Mouse (Mus musculus): ENCODE results near the gene Ankrd27. TPM values are rescaled to one million over a fixed set of nuclear protein-coding genes. Genes with fewer than 3 reads are reported as not detected.

Gene Ankrd27
- polyA plus RNA-seq, 1 experiment from 2014 or later, result 26.1 TPM

DNA sequence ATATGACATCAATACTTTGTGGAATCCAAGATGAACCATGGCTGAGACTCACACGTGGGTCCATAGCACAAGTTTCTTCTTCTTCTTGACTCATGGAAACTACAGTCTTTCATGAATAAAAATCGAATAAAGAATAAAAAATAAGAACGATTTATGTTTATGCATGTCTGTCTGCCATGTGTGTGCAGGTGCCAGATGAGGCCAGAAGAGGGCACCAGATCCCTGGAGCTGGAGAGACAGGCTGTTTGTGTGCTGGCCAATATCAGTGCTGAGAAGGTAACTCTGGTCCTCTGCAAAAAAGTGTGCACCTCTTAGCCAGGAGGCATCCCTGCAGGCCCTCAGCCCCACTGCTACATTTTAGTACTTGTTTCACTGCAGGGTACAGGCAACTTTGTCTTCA lies 95.5 kb downstream of the Ankrd27 start:
- WGBS (ENCODE audit: insufficient replicate concordance), result 61% methylated on average over 3 of the region's 3 CpGs
- no peak overlapping the region for H3K9ac ChIP-seq
- H3K4me3 ChIP-seq (replicated peaks), result no peak overlapping the region
- no peak for DNase-seq
- H3K4me1 ChIP-seq (replicated peaks), result peaks cover 6% of the 10 kb centered on the region; the same call in 1 of the 2 replicates
- H3K4me2 ChIP-seq, result no peak overlapping the region
- no peak for ATAC-seq (ENCODE audit: low read depth)
- no peaks in the 10 kb centered on the region for H3K27me3 ChIP-seq
- H3K27ac ChIP-seq, result no peak overlapping the region
- no peaks in the 10 kb centered on the region for H3K9me3 ChIP-seq (replicated peaks)
- no peaks in the 10 kb centered on the region for H3K36me3 ChIP-seq

DNA sequence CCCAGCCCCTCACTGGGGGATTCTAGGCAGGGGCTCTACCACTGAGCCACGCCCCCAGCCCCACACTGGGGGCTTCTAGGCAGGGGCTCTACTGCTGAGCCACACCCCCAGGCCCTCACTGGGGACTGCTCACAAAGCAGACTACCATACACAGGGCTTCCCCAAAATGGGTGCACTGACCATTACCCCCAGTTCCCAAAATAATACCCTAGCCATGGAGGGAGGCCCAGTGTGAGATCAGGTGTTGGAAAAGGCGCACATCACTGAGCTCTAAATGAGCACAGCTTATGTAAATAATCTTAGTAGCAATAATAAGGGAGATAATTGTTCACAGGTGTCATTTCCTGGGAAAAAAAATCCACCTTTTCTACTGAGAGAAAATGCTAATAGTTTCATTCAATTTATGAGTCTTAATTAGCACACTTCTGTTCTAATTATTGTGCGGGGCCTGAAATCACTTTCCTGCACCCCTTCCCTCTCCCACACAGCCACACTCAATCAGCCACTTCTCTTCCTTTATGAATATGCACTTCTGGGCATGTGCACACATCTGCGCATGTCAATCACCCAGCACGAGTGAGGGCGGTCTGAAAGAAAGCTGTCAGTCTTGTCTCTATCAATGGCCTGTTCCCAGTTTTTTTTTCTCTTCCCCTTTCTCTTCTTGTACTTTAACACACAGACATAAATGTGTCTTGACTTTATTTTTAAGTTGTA lies 97.5 kb downstream of the Ankrd27 start:
- Histone ChIP-seq H3K4me2 (no peak overlapping the region), H3K4me3 (replicated peaks) (no peak overlapping the region), H3K27ac (no peak overlapping the region), H3K36me3 (no peaks in the 10 kb centered on the region), H3K27me3 (no peaks in the 10 kb centered on the region), H3K4me1 (replicated peaks) (peaks cover 18% of the 10 kb centered on the region), H3K9ac (no peak overlapping the region), H3K9me3 (replicated peaks) (no peaks in the 10 kb centered on the region)
- no peak for DNase-seq
- WGBS (ENCODE audit: insufficient replicate concordance), result 61% methylated on average over 6 of the region's 6 CpGs
- no peak for ATAC-seq (ENCODE audit: low read depth)

DNA sequence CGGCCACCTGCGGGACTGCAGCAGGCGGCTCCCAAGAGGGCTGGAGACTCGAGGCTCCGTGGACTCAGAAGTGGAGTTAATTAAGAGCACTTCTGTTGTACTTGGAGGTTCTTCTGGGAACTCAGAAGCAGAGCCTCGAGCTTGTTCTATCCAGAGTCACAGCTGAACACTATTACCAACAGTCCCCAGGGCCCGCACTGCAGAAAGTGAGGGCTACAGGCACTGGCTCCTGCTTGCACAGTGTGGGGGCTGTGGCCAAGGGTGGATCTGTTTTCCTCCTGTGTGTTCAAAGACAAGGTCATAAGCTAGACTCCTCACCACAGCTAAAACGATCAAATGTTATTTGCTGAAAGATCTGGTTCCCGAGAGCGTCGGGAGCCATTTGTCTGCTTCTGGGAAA lies 100.2 kb downstream of the Ankrd27 start:
- peak overlapping the region; percentile 43 for H3K4me2 ChIP-seq
- no peaks in the 10 kb centered on the region for H3K9me3 ChIP-seq (replicated peaks)
- H3K4me3 ChIP-seq (replicated peaks), result no peak overlapping the region
- WGBS (ENCODE audit: insufficient replicate concordance), result 47% methylated on average over 11 of the region's 11 CpGs
- no peaks in the 10 kb centered on the region for H3K27me3 ChIP-seq
- H3K27ac ChIP-seq, result no peak overlapping the region
- ATAC-seq (ENCODE audit: low read depth) (no peak), DNase-seq (no peak)
- peaks cover 5% of the 10 kb centered on the region; the same call in 1 of the 2 replicates for H3K36me3 ChIP-seq
- no peak overlapping the region for H3K9ac ChIP-seq
- peaks cover 18% of the 10 kb centered on the region for H3K4me1 ChIP-seq (replicated peaks)

DNA sequence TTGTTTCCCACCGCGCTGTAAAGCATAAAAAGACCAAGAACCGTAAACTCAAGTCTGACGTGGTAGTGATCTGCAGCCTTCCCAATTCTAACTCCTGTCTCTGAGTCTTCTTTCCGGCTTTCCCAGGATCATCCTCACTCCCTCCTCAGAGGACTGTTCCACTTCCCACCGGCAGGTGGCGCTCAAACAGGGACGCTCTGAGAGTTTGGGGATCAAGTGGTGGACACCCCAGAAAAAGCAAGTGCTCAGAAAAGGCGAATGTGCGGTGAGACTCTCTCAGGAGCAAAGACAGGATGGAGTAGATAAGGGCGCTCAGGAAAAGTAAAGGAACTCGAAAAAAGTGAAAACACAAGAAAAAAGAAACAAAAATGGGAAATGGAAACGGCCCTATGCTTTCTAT lies 100.7 kb downstream of the Ankrd27 start:
- DNase-seq (peak; percentile 19), ATAC-seq (ENCODE audit: low read depth) (no peak)
- peaks cover 18% of the 10 kb centered on the region for H3K4me1 ChIP-seq (replicated peaks)
- peak overlapping the region; percentile 5; the same call in 1 of the 2 replicates for H3K4me3 ChIP-seq (replicated peaks)
- 21% methylated on average over 13 of the region's 13 CpGs for WGBS (ENCODE audit: insufficient replicate concordance)
- H3K27ac ChIP-seq, result no peak overlapping the region
- H3K9me3 ChIP-seq (replicated peaks), result no peaks in the 10 kb centered on the region
- no peak overlapping the region for H3K9ac ChIP-seq
- H3K36me3 ChIP-seq, result peaks cover 5% of the 10 kb centered on the region; the same call in 1 of the 2 replicates
- peak overlapping the region; percentile 43 for H3K4me2 ChIP-seq
- H3K27me3 ChIP-seq, result no peaks in the 10 kb centered on the region

DNA sequence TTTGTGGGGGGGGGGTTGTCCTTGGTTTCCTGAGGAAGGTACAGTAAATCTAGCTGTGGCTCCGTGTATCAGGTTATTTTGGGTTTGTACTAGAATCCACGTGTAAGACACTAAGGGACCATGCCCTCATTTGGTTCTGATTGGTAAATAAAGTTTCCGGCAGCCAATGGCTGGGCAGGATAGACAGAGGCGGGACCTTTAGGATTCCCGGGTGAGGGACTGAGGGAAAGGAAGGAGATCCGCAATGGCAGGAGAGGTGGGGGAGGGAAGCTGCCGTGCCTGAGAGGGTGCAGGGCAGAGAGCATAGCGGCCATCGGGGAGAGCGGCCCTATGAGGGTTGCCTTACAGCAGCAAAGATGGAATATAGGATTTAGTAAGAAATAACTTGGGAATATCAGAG lies 101.2 kb downstream of the Ankrd27 start:
- H3K9ac ChIP-seq, result no peak overlapping the region
- peak overlapping the region; percentile 43 for H3K4me2 ChIP-seq
- ATAC-seq (ENCODE audit: low read depth) (peak; percentile 54; the same call in 1 of the 2 replicates), DNase-seq (no peak)
- peaks cover 5% of the 10 kb centered on the region; the same call in 1 of the 2 replicates for H3K36me3 ChIP-seq
- H3K4me1 ChIP-seq (replicated peaks), result peaks cover 18% of the 10 kb centered on the region
- no peaks in the 10 kb centered on the region for H3K9me3 ChIP-seq (replicated peaks)
- H3K27me3 ChIP-seq, result no peaks in the 10 kb centered on the region
- no peak overlapping the region for H3K27ac ChIP-seq
- 0 out of 2 replicates have a peak overlapping the region, but pooled peaks have one; percentile 5 for H3K4me3 ChIP-seq (replicated peaks)
- WGBS (ENCODE audit: insufficient replicate concordance), result 34% methylated on average over 10 of the region's 10 CpGs

DNA sequence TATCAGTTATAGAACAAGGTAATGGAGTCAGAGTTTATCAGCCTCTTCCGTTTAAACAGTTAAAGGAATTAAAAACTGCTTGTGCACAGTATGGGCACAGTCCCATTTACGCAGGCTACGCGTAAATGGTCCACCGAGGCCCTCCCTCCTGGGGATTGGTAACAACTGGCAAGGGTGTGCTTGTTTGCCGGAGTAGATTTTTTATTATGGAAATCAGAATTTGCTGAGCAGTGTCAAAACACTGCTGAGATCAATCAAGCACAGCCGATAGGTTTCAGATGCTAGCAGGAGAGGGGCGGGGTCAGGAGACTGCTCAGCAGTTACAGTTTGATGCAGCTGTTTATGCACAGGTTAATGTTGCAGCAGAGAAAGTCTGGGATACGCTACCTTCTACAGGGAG lies 102.2 kb downstream of the Ankrd27 start:
- H3K4me1 ChIP-seq (replicated peaks), result peaks cover 18% of the 10 kb centered on the region
- 77% methylated on average over 9 of the region's 9 CpGs for WGBS (ENCODE audit: insufficient replicate concordance)
- DNase-seq (no peak), ATAC-seq (ENCODE audit: low read depth) (no peak)
- H3K36me3 ChIP-seq, result peaks cover 5% of the 10 kb centered on the region; the same call in 1 of the 2 replicates
- no peak overlapping the region for H3K27ac ChIP-seq
- no peak overlapping the region for H3K4me3 ChIP-seq (replicated peaks)
- H3K9me3 ChIP-seq (replicated peaks), result no peaks in the 10 kb centered on the region
- H3K4me2 ChIP-seq, result no peak overlapping the region
- no peak overlapping the region for H3K9ac ChIP-seq
- no peaks in the 10 kb centered on the region for H3K27me3 ChIP-seq

Other genes with a start within 250 kb of the Ankrd27 start
- gene Faap24, start 189.4 kb upstream of the Ankrd27 start, polyA plus RNA-seq (2015; fragmentation: Nextera tagmentation; extraction: Ambion mirVana), result 28.9 and 34.4 TPM in 2 replicates
- gene Cep89, start 189.2 kb upstream of the Ankrd27 start, polyA plus RNA-seq (2015; fragmentation: Nextera tagmentation; extraction: Ambion mirVana), result 19.7 and 22.9 TPM in 2 replicates
- 2.2 and 2.5 TPM in 2 replicates for gene Slc7a9, start 137.4 kb upstream of the Ankrd27 start, polyA plus RNA-seq (2015; fragmentation: Nextera tagmentation; extraction: Ambion mirVana)
- gene Tdrd12, start 48.5 kb upstream of the Ankrd27 start, polyA plus RNA-seq (2015; fragmentation: Nextera tagmentation; extraction: Ambion mirVana), result 0.07 and 0.33 TPM in 2 replicates
- 96.0 and 105 TPM in 2 replicates for gene Nudt19, start 29.9 kb upstream of the Ankrd27 start, polyA plus RNA-seq (2015; fragmentation: Nextera tagmentation; extraction: Ambion mirVana)
- 0.03 and 0.05 TPM in 2 replicates for gene Rgs9bp, start 662 bp upstream of the Ankrd27 start, polyA plus RNA-seq (2015; fragmentation: Nextera tagmentation; extraction: Ambion mirVana)
- gene Pdcd5, start 61.3 kb downstream of the Ankrd27 start, polyA plus RNA-seq (2015; fragmentation: Nextera tagmentation; extraction: Ambion mirVana), result 167 and 169 TPM in 2 replicates
- 6.6 and 10.2 TPM in 2 replicates for gene Dpy19l3, start 168.2 kb downstream of the Ankrd27 start, polyA plus RNA-seq (2015; fragmentation: Nextera tagmentation; extraction: Ambion mirVana)
- gene Zfp507, start 216.8 kb downstream of the Ankrd27 start, polyA plus RNA-seq (2015; fragmentation: Nextera tagmentation; extraction: Ambion mirVana), result 4.6 and 6.3 TPM in 2 replicates

Data from liver, embryonic 13.5 days (tissue).